Mouse (Mus musculus) heart, embryonic 13.5 days (tissue): ENCODE results near the gene Lyzl4. TPM values are rescaled to one million over a fixed set of nuclear protein-coding genes. Genes with fewer than 3 reads are reported as not detected.
A peak's percentile ranks its signal among the peaks of the same experiment; 100 is the strongest.

Experiments
- ATAC-seq: fragments of 200-750 bp; cut with Nextera tagmentation; 2 replicates; pipeline ENCODE4 v1.8.0; 2017; ENCODE audit warnings: moderate TSS enrichment; ENCODE audit not compliant: insufficient number of reproducible peaks, low FRiP score, low TSS enrichment; ENCODE audit errors: extremely low read depth
- H3K27ac ChIP-seq: fragments of 300-500 bp; sonication (generic); replicated peaks from 2 replicates; pipeline ENCODE4 v1.5.1; 2015; ENCODE audit warnings: moderate library complexity, mild to moderate bottlenecking, inconsistent platforms
- H3K27me3 ChIP-seq: fragments of 300-500 bp; sonication (generic); replicated peaks from 2 replicates; pipeline ENCODE4 v1.6.1; 2015; ENCODE audit warnings: mild to moderate bottlenecking, inconsistent platforms
- H3K36me3 ChIP-seq: fragments of 300-500 bp; sonication (generic); 2 replicates; pipeline ENCODE4 v1.6.1; 2015; ENCODE audit warnings: mild to moderate bottlenecking, inconsistent platforms
- H3K4me1 ChIP-seq: fragments of 300-500 bp; sonication (generic); 2 replicates; pipeline ENCODE4 v1.6.1; 2015; ENCODE audit warnings: inconsistent platforms
- H3K4me2 ChIP-seq: fragments of 300-500 bp; sonication (generic); 2 replicates; pipeline ENCODE4 v1.6.1; 2015; ENCODE audit warnings: inconsistent platforms, mild to moderate bottlenecking, moderate library complexity
- H3K4me3 ChIP-seq: fragments of 300-500 bp; sonication (generic); 2 replicates; pipeline ENCODE4 v1.5.1; 2015; ENCODE audit warnings: moderate library complexity, mild to moderate bottlenecking, inconsistent platforms
- H3K9ac ChIP-seq: fragments of 300-500 bp; sonication (generic); 2 replicates; pipeline ENCODE4 v1.6.1; 2015; ENCODE audit warnings: inconsistent platforms, mild to moderate bottlenecking, moderate library complexity
- H3K9me3 ChIP-seq: fragments of 300-500 bp; sonication (generic); 2 replicates; pipeline ENCODE4 v1.6.1; 2016; ENCODE audit warnings: inconsistent platforms
- WGBS: fragments of 180-500 bp; shearing (Covaris S2); methylation state at CpG from one replicate; pipeline ENCODE4 v1.1.7; 2015; ENCODE audit warnings: mixed read lengths; 5-methylcytosine and 5-hydroxymethylcytosine counted together
- polyA plus RNA-seq: library from polyadenylated mRNA; unstranded; fragments of >200 nt; fragmentation: Nextera tagmentation; extraction: Ambion mirVana; gene quantifications from 2 replicates; pipeline ENCODE4 v1.2.1, GENCODE M21; 2015

Gene Lyzl4
- polyA plus RNA-seq, 1 experiment from 2014 or later: not detected

- Histone ChIP-seq H3K36me3 (no peaks in the 10 kb centered on the region), H3K27me3 (0 out of 2 replicates have a peak, but pooled peaks cover 3% of the 10 kb centered on the region), H3K4me2 (no peak overlapping the region), H3K4me1 (peaks cover 23% of the 10 kb centered on the region), H3K4me3 (no peak overlapping the region), H3K27ac (no peak overlapping the region), H3K9ac (no peak overlapping the region), H3K9me3 (no peaks in the 10 kb centered on the region)
- WGBS: 79% methylated on average over 6 of the region's 6 CpGs
- no peak for ATAC-seq
These were observed 83.7 kb downstream of the Lyzl4 start for GRCm38 (mm10) chr9:121558167-121558566.

GRCm38 (mm10) chr9:121556913-121557312, 85.0 kb downstream of the Lyzl4 start:
- Histone ChIP-seq H3K36me3 (no peaks in the 10 kb centered on the region), H3K4me3 (no peak overlapping the region), H3K27ac (no peak overlapping the region), H3K9ac (no peak overlapping the region), H3K27me3 (0 out of 2 replicates have a peak, but pooled peaks cover 3% of the 10 kb centered on the region), H3K4me2 (no peak overlapping the region), H3K9me3 (no peaks in the 10 kb centered on the region), H3K4me1 (peaks cover 23% of the 10 kb centered on the region)
- ATAC-seq: no peak
- WGBS: 17% methylated on average over 5 of the region's 5 CpGs

- Histone ChIP-seq H3K27ac (0 out of 2 replicates have a peak overlapping the region, but pooled peaks have one; percentile 24), H3K9me3 (no peaks in the 10 kb centered on the region), H3K4me3 (no peak overlapping the region), H3K4me1 (peaks cover 23% of the 10 kb centered on the region), H3K27me3 (0 out of 2 replicates have a peak, but pooled peaks cover 3% of the 10 kb centered on the region), H3K36me3 (no peaks in the 10 kb centered on the region), H3K4me2 (no peak overlapping the region), H3K9ac (no peak overlapping the region)
- ATAC-seq: no peak
- 56% methylated on average over 9 of the region's 9 CpGs for WGBS
These were observed 86.4 kb downstream of the Lyzl4 start for GRCm38 (mm10) chr9:121555395-121556000.

- H3K4me2 ChIP-seq: no peak overlapping the region
- no peaks in the 10 kb centered on the region for H3K9me3 ChIP-seq
- H3K27ac ChIP-seq: no peak overlapping the region
- no peaks in the 10 kb centered on the region for H3K36me3 ChIP-seq
- peaks cover 23% of the 10 kb centered on the region for H3K4me1 ChIP-seq
- no peak for ATAC-seq
- H3K27me3 ChIP-seq: 0 out of 2 replicates have a peak, but pooled peaks cover 3% of the 10 kb centered on the region
- WGBS: 36% methylated on average over 4 of the region's 4 CpGs
- H3K4me3 ChIP-seq: no peak overlapping the region
- H3K9ac ChIP-seq: no peak overlapping the region
These were observed 88.3 kb downstream of the Lyzl4 start for GRCm38 (mm10) chr9:121553643-121554042.

GRCm38 (mm10) chr9:121550327-121550771, 91.5 kb downstream of the Lyzl4 start:
- Histone ChIP-seq H3K9ac (no peak overlapping the region), H3K4me1 (peaks cover 2% of the 10 kb centered on the region; the same call in 1 of the 2 replicates), H3K27ac (no peak overlapping the region), H3K4me3 (no peak overlapping the region), H3K36me3 (no peaks in the 10 kb centered on the region), H3K9me3 (no peaks in the 10 kb centered on the region), H3K4me2 (no peak overlapping the region), H3K27me3 (no peaks in the 10 kb centered on the region)
- WGBS: 70% methylated on average over 5 of the region's 5 CpGs
- ATAC-seq: no peak

GRCm38 (mm10) chr9:121549444-121549843, 92.5 kb downstream of the Lyzl4 start:
- Histone ChIP-seq H3K4me2 (no peak overlapping the region), H3K4me1 (no peaks in the 10 kb centered on the region), H3K9me3 (no peaks in the 10 kb centered on the region), H3K27ac (no peak overlapping the region), H3K36me3 (no peaks in the 10 kb centered on the region), H3K27me3 (no peaks in the 10 kb centered on the region), H3K9ac (no peak overlapping the region), H3K4me3 (no peak overlapping the region)
- ATAC-seq: no peak

DNA sequence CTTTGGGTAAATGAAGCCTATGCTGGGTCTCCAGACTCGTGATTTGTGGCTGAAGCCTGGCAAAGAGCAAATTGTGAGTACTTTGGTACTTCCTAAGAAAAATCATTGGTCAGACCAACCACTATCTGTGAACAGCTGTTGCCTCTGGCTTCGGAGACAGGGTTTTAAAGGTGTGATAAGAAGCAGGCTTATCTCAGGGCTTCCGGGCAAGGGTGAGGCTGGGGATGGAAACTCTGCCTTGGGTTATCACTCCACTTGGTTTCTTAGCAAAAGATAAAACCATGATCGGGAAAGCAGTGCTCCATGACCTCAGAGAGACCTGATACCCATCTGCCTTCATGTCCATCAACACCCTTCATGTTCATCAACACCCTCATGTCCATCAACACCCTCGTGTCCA, 92.9 kb downstream of the Lyzl4 start:
- Histone ChIP-seq H3K9ac (no peak overlapping the region), H3K27ac (no peak overlapping the region), H3K9me3 (no peaks in the 10 kb centered on the region), H3K4me3 (no peak overlapping the region), H3K4me2 (no peak overlapping the region), H3K36me3 (no peaks in the 10 kb centered on the region), H3K4me1 (no peaks in the 10 kb centered on the region), H3K27me3 (no peaks in the 10 kb centered on the region)
- ATAC-seq: no peak
- 5% methylated on average over 5 of the region's 5 CpGs for WGBS

GRCm38 (mm10) chr9:121547431-121547830, 94.5 kb downstream of the Lyzl4 start:
- Histone ChIP-seq H3K4me2 (no peak overlapping the region), H3K36me3 (no peaks in the 10 kb centered on the region), H3K27ac (no peak overlapping the region), H3K27me3 (no peaks in the 10 kb centered on the region), H3K9me3 (no peaks in the 10 kb centered on the region), H3K4me3 (no peak overlapping the region), H3K9ac (no peak overlapping the region), H3K4me1 (no peaks in the 10 kb centered on the region)
- ATAC-seq: no peak
- 59% methylated on average over 4 of the region's 4 CpGs for WGBS

- Histone ChIP-seq H3K27me3 (no peaks in the 10 kb centered on the region), H3K9ac (no peak overlapping the region), H3K4me1 (no peaks in the 10 kb centered on the region), H3K4me2 (no peak overlapping the region), H3K36me3 (no peaks in the 10 kb centered on the region), H3K9me3 (peaks cover 7% of the 10 kb centered on the region), H3K27ac (no peak overlapping the region), H3K4me3 (no peak overlapping the region)
- ATAC-seq: no peak
These were observed 100.4 kb downstream of the Lyzl4 start for GRCm38 (mm10) chr9:121541530-121541929.

GRCm38 (mm10) chr9:121532626-121533025, 109.3 kb downstream of the Lyzl4 start:
- Histone ChIP-seq H3K36me3 (no peaks in the 10 kb centered on the region), H3K27me3 (no peaks in the 10 kb centered on the region), H3K27ac (no peak overlapping the region), H3K4me3 (no peak overlapping the region), H3K9me3 (peaks cover 20% of the 10 kb centered on the region), H3K4me1 (no peaks in the 10 kb centered on the region), H3K4me2 (no peak overlapping the region), H3K9ac (no peak overlapping the region)
- no peak for ATAC-seq
- WGBS: 81% methylated on average over 9 of the region's 9 CpGs

DNA sequence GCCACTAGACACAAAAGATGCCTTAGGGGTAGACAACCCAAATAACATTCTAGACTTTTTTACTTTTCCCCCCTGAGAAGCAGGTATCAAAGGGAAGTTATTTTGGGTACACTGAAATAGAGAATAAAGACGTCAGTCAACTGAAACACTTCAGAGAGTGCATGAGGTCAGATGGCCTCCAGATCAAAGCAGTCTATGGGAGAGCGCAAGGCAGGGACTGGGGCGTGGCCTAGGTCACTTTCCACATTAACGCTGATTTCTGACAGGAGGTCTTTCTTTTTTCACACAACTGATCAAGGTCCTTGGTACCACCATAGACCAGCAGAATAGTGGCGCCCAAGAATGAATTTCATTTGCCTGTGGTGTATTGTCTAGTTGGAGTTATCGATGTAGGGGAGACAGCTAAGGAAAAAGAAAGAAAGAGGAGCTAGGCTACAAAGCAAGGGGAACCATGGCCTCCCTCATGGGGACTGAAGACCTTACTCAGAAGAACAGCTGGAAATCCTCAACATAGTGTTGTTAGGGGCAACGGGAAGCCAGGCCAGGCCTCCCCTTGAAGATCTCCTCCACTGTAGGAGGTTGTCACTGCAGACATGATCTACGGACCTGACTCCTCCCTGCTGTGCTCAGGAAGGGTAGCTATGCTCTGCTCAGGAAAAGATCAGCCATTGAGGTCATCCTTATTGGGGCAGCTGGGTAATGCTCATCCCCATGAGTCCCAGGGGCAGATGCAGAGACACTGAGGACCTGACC, 113.1 kb downstream of the Lyzl4 start:
- 57% methylated on average over 8 of the region's 8 CpGs for WGBS
- no peaks in the 10 kb centered on the region for H3K4me1 ChIP-seq
- H3K27me3 ChIP-seq: no peaks in the 10 kb centered on the region
- H3K36me3 ChIP-seq: no peaks in the 10 kb centered on the region
- no peak overlapping the region for H3K4me3 ChIP-seq
- H3K9ac ChIP-seq: no peak overlapping the region
- H3K4me2 ChIP-seq: no peak overlapping the region
- no peak overlapping the region for H3K27ac ChIP-seq
- ATAC-seq: no peak
- peaks cover 5% of the 10 kb centered on the region; the same call in 1 of the 2 replicates for H3K9me3 ChIP-seq
